In the genomic region with DNA sequence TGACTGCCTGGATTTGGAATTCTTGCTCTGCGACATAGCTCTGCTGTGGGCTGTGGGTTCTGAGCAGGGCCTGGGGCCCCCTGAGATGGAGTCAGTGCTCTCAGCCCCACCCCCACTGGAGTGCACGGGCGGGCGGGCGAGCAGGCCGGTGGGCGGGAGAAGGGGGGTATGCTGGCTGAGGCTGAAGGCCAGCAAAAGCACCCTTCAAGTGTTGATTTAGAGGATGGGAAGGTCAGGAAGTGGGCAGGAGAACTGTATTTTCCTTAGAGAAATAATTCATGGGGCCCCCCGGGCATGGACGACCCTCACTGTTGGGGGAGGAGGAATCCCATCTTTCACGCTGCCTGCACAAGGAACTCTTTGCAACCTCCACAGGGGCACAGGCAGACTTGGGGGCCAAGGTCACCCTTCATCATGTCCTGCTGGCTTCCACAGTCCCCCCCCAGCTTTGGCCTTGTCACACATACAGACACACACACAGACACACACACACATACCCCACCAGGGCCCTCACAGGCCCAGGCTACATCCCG, we compare ENCODE assay signal across 10 mouse cellular contexts. TPM values are rescaled to one million over a fixed set of nuclear protein-coding genes. Genes with fewer than 3 reads are reported as not detected.
DNase-seq lines count a peak whose midpoint lies in the region; ATAC-seq and TF ChIP-seq lines count a peak whose summit lies in the region.
"Had no signal": no experiment of that assay in that cellular context is flagged by ENCODE, and none has a peak within 500 bp of the region (broad histone marks: within the 10 kb centered on the region; RNA-seq: fewer than 3 reads in every experiment).

No protein-coding gene starts in this region.

- DNase-seq in kidney, adult 8-10 months = no peak
- no peak for DNase-seq in hindbrain, postnatal 0 days (ENCODE audit: low spot score)
- DNase-seq in neural tube, embryonic 10.5 days (ENCODE audit: extremely low spot score, low spot score) = peak; percentile 82
- no peak for DNase-seq in c-Kit-positive CD71-positive TER-119-positive erythroid progenitor cells, embryonic 14.5 days (ENCODE audit: low spot score)
- DNase-seq in ovary, postnatal 14 days (ENCODE audit: low spot score) = no peak
- DNase-seq: lung, postnatal 36 days had no signal

- no peak overlapping the region for H3K4me3 ChIP-seq in kidney, embryonic 14.5 days (ENCODE audit: low read length)
- no peak overlapping the region for H3K4me3 ChIP-seq in embryonic facial prominence, embryonic 12.5 days
- no peak overlapping the region for H3K4me3 ChIP-seq in hindbrain, postnatal 0 days (ENCODE audit: low read length)

- peak overlapping the region; percentile 95 for H3K27ac ChIP-seq in kidney, embryonic 14.5 days (ENCODE audit: low read depth, low read length)
- H3K27ac ChIP-seq in embryonic facial prominence, embryonic 12.5 days = peak overlapping the region; percentile 93
- H3K27ac ChIP-seq in hindbrain, postnatal 0 days = no peak overlapping the region

- H3K4me1 ChIP-seq in kidney, embryonic 14.5 days (ENCODE audit: control insufficient read depth, insufficient read depth, low read length) = peaks cover 70% of the 10 kb centered on the region
- peaks cover 68% of the 10 kb centered on the region for H3K4me1 ChIP-seq in embryonic facial prominence, embryonic 12.5 days
- H3K4me1 ChIP-seq in hindbrain, postnatal 0 days (ENCODE audit: insufficient read depth, low read length) = no peaks in the 10 kb centered on the region

- no peaks in the 10 kb centered on the region for H3K9me3 ChIP-seq in kidney, embryonic 14.5 days (ENCODE audit: control insufficient read depth, low read length)
- no peaks in the 10 kb centered on the region for H3K9me3 ChIP-seq in embryonic facial prominence, embryonic 12.5 days
- H3K9me3 ChIP-seq in hindbrain, postnatal 0 days (ENCODE audit: low read length) = no peaks in the 10 kb centered on the region

- 3% methylated on average over 11 of the region's 11 CpGs for WGBS in kidney, embryonic 14.5 days
- WGBS in embryonic facial prominence, embryonic 12.5 days = 12% methylated on average over 11 of the region's 11 CpGs
- 35% methylated on average over 11 of the region's 11 CpGs for WGBS in hindbrain, postnatal 0 days

- no peaks in the 10 kb centered on the region for H3K27me3 ChIP-seq in kidney, embryonic 14.5 days (ENCODE audit: control insufficient read depth, insufficient read depth, low read length)
- H3K27me3 ChIP-seq in embryonic facial prominence, embryonic 12.5 days = no peaks in the 10 kb centered on the region
- H3K27me3 ChIP-seq in hindbrain, postnatal 0 days (ENCODE audit: insufficient read depth, low read length) = no peaks in the 10 kb centered on the region

- peak; percentile 86 for ATAC-seq in kidney, embryonic 14.5 days (ENCODE audit: low FRiP score, low TSS enrichment)
- ATAC-seq in embryonic facial prominence, embryonic 12.5 days (ENCODE audit: insufficient number of reproducible peaks, insufficient read depth, low FRiP score, low TSS enrichment) = peak; percentile 58; the same call in 1 of the 2 replicates
- ATAC-seq in hindbrain, postnatal 0 days = no peak
- ATAC-seq: forebrain, embryonic 14.5 days had no signal

- no peak overlapping the region; the same call in 1 of the 2 replicates for H3K4me2 ChIP-seq in kidney, embryonic 14.5 days (replicated peaks; ENCODE audit: low read depth, low read length)
- peak overlapping the region; percentile 1; the same call in 1 of the 2 replicates for H3K4me2 ChIP-seq in embryonic facial prominence, embryonic 12.5 days (replicated peaks)
- no peak overlapping the region for H3K4me2 ChIP-seq in hindbrain, postnatal 0 days (ENCODE audit: low read depth, low read length)

- peaks cover 5% of the 10 kb centered on the region; the same call in 1 of the 2 replicates for H3K36me3 ChIP-seq in kidney, embryonic 14.5 days (ENCODE audit: control insufficient read depth, insufficient read depth, low read length)
- no peaks in the 10 kb centered on the region for H3K36me3 ChIP-seq in embryonic facial prominence, embryonic 12.5 days
- H3K36me3 ChIP-seq in hindbrain, postnatal 0 days (ENCODE audit: insufficient read depth, low read length) = peaks cover 13% of the 10 kb centered on the region; the same call in 1 of the 2 replicates

- TF ChIP-seq CTCF in hindbrain, postnatal 0 days (IDR thresholded peaks at IDR 0.05; ENCODE audit: low read depth) = no peak

- H3K9ac ChIP-seq in kidney, embryonic 14.5 days (ENCODE audit: low read depth, low read length) = peak overlapping the region; percentile 25; the same call in 1 of the 2 replicates
- peak overlapping the region; percentile 25; the same call in 1 of the 2 replicates for H3K9ac ChIP-seq in embryonic facial prominence, embryonic 12.5 days
- H3K9ac ChIP-seq in hindbrain, postnatal 0 days (replicated peaks; ENCODE audit: low read length) = peak overlapping the region; percentile 33; the same call in 1 of the 2 replicates

RNA-seq across cellular contexts. Expression of a gene that starts 10.4 kb away (rescaled TPM):
- 30.3 and 33.4 TPM in 2 replicates for polyA plus RNA-seq in kidney, embryonic 14.5 days (2014; fragmentation: Nextera tagmentation; extraction: Ambion mirVana)
- polyA plus RNA-seq in embryonic facial prominence, embryonic 12.5 days (2016; fragmentation: Nextera tagmentation; extraction: Ambion mirVana) = 19.8 and 32.6 TPM in 2 replicates
- 64.0 and 69.3 TPM in 2 replicates for total RNA-seq in hindbrain, postnatal 0 days (2014; rRNA removed)
- 17.4 and 25.5 TPM in 2 replicates for polyA plus RNA-seq in hindbrain, postnatal 0 days (2015; fragmentation: Nextera tagmentation; extraction: Ambion mirVana)

RNA-seq across cellular contexts. Expression of a gene that starts 44.2 kb away (rescaled TPM):
- polyA plus RNA-seq in kidney, embryonic 14.5 days (2014; fragmentation: Nextera tagmentation; extraction: Ambion mirVana) = 3.2 and 3.5 TPM in 2 replicates
- 4.6 and 6.9 TPM in 2 replicates for polyA plus RNA-seq in embryonic facial prominence, embryonic 12.5 days (2016; fragmentation: Nextera tagmentation; extraction: Ambion mirVana)
- 1.3 and 4.7 TPM in 2 replicates for total RNA-seq in hindbrain, postnatal 0 days (2014; rRNA removed)
- polyA plus RNA-seq in hindbrain, postnatal 0 days (2015; fragmentation: Nextera tagmentation; extraction: Ambion mirVana) = 3.1 and 3.9 TPM in 2 replicates
- total RNA-seq: layer of hippocampus, adult 18-20 months had no signal
